Mouse (Mus musculus): ENCODE measurements around the gene N4bp2l1. TPM values are rescaled to one million over a fixed set of nuclear protein-coding genes. Genes with fewer than 3 reads are reported as not detected.
A peak's percentile ranks its signal among the peaks of the same experiment; 100 is the strongest.

The N4bp2l1 gene
- polyA plus RNA-seq, 1 experiment from 2014 or later = 16.7 TPM

DNA sequence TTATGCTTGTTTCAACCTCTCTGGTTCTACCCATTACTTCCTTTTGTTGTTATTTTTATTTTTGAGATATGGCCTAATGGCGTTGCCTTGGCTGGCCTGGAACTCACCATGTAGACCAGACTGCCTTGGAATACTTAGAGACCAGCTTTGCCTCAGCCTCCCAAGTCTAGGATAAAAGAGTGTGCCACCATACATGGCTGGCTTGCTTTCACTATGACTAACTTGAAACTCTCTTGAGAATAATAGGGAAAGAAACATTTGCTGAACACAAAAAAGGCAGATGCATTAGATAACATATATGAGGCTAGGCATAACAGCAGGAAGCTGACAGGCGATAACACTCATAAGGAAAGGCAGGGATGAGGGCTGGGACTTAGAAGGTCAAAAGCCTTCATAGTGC, 17.1 kb upstream of the N4bp2l1 start:
- no peak overlapping the region for H3K9ac ChIP-seq
- 94% methylated on average over 2 of the region's 2 CpGs for WGBS
- H3K27me3 ChIP-seq (replicated peaks) = no peaks in the 10 kb centered on the region
- no peak for ATAC-seq (replicated peaks)
- H3K4me1 ChIP-seq = no peaks in the 10 kb centered on the region
- H3K4me3 ChIP-seq = no peak overlapping the region
- no peak overlapping the region for H3K27ac ChIP-seq
- no peaks in the 10 kb centered on the region for H3K36me3 ChIP-seq (replicated peaks)
- no peak overlapping the region for H3K4me2 ChIP-seq
- H3K9me3 ChIP-seq = no peaks in the 10 kb centered on the region

DNA sequence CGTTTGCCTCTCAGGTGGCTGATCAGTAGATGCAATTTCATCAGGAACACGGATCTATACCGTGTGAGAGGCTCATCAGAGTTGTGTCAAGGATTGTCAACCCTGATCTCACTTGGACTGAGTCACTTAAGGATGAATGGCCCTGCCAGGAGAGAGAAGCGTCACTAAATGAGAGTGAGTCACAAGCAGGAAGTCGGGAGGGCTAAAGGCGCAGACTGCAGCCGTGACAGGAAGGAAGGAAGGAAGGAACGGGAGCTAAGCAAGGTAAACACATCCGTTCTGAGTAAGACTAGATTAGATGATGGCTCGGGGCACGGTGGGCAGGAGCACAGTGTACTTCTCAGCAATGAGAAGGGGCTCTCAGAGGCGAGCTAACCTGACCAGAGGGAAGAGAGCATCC, 14.7 kb upstream of the N4bp2l1 start:
- Histone ChIP-seq H3K27ac (no peak overlapping the region), H3K4me3 (no peak overlapping the region), H3K36me3 (replicated peaks) (peaks cover 4% of the 10 kb centered on the region; the same call in 1 of the 2 replicates), H3K4me1 (no peaks in the 10 kb centered on the region), H3K9me3 (no peaks in the 10 kb centered on the region), H3K9ac (no peak overlapping the region), H3K4me2 (no peak overlapping the region), H3K27me3 (replicated peaks) (no peaks in the 10 kb centered on the region)
- ATAC-seq (replicated peaks) = no peak
- WGBS = 84% methylated on average over 12 of the region's 12 CpGs

DNA sequence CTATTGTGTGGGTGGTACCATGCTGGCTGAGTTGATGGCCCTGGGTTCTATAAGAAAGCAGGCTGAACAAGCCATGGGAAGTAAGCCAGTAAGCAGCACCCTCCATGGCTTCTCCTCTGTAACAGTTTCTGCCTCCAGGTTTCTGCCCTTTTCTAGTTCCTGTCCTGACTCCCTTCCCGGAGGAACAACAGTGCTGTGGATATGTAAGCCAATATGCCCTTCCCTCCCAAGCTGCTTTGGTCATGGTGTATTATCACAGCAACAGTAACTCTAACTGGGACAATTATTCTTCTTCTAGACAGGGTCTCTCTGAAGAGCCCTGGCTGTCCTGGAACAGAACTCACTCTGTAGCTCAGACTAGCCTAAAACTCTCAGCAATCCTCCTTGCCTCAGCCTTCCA, 14.1 kb upstream of the N4bp2l1 start:
- Histone ChIP-seq H3K9ac (no peak overlapping the region), H3K36me3 (replicated peaks) (peaks cover 10% of the 10 kb centered on the region; the same call in 1 of the 2 replicates), H3K9me3 (no peaks in the 10 kb centered on the region), H3K27ac (no peak overlapping the region), H3K27me3 (replicated peaks) (no peaks in the 10 kb centered on the region), H3K4me2 (no peak overlapping the region), H3K4me1 (no peaks in the 10 kb centered on the region), H3K4me3 (no peak overlapping the region)
- no peak for ATAC-seq (replicated peaks)
- WGBS = 80% methylated on average over 1 of the region's 1 CpGs

DNA sequence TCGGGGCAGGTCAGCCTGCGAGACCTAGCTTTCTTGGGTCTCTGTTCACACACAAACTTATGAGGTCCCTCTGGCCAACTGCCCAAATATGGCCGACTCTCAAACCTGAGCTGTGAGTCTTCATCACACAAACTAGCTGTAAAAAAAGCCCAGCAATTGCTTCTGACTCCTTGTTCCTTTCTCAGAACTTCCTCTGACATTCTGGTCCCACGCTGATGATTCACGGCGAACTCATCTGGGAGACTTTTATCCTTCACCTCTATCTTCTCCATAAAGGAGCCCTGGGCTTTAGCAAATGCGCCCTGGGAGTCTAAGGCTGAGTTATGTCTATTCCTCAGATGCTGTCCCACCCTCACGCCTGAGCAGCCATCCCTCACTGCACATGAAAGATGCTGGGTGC, 10.6 kb upstream of the N4bp2l1 start:
- H3K4me1 ChIP-seq = no peaks in the 10 kb centered on the region
- H3K36me3 ChIP-seq (replicated peaks) = peaks cover 12% of the 10 kb centered on the region; the same call in 1 of the 2 replicates
- no peak overlapping the region for H3K4me3 ChIP-seq
- H3K9me3 ChIP-seq = no peaks in the 10 kb centered on the region
- H3K9ac ChIP-seq = no peak overlapping the region
- WGBS = 94% methylated on average over 8 of the region's 8 CpGs
- H3K4me2 ChIP-seq = no peak overlapping the region
- no peaks in the 10 kb centered on the region for H3K27me3 ChIP-seq (replicated peaks)
- H3K27ac ChIP-seq = no peak overlapping the region
- no peak for ATAC-seq (replicated peaks)

DNA sequence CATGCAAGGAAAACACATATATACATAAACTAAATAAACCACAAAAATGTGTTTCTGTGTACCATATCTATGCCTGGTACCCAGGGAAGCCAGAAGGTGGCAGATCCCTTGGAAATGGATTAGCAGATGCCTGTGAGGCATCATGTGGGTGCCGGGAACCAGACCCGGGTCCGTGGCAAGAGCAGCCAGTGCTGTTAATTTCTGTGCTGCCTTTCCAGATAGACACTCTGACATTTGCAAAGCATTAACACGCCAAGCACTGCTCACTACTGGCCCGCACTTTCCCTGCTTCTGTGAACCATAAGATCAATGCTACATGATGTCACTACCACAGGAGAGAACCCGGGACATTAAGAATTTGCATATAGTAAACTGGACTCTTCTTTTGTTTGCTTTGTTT, 9.1 kb upstream of the N4bp2l1 start:
- 97% methylated on average over 6 of the region's 6 CpGs for WGBS
- no peak overlapping the region for H3K4me3 ChIP-seq

DNA sequence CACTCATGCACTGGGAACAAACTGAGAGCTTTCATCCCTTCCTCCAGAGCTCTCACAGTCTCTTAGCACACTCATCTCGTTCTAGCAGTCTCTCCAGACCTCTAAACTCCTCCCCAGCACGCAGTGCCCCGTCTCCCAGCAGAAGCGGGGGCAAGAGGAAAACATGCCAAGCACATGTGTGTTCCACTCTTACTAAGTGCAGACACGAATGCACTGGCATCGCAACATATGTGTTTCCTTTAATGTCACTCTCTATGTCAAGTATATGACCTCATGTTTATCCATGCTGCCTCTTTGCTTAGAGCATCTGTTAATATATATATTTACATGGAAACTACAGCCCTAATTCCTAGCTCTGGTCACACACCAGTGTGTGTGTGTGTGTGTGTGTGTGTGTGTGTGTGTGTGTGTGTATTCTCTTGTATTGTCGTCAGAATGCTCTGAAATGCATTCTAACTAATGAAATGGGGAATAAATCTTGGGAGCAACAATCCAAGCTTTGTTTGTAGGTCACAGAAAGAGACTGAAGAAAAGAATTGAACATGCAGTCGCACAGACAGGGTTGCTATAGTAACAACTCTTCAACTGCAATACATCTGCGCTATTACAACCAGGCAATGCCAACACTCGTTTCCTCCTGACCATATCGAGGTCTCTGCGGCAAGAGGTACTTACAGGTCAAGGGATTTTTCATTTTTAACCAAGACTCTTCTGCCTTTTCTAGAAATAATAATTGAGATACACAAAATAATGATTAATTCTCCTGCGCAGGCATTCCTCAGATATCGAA, 4.6 kb upstream of the N4bp2l1 start:
- no peak overlapping the region for H3K4me3 ChIP-seq
- H3K27ac ChIP-seq = peak overlapping the region; percentile 40
- no peaks in the 10 kb centered on the region for H3K27me3 ChIP-seq (replicated peaks)
- 59% methylated on average over 14 of the region's 14 CpGs for WGBS
- H3K4me2 ChIP-seq = no peak overlapping the region
- peaks cover 10% of the 10 kb centered on the region; the same call in 1 of the 2 replicates for H3K4me1 ChIP-seq
- ATAC-seq (replicated peaks) = peak; percentile 81
- no peaks in the 10 kb centered on the region for H3K9me3 ChIP-seq
- H3K9ac ChIP-seq = no peak overlapping the region
- 0 out of 2 replicates have a peak, but pooled peaks cover 7% of the 10 kb centered on the region for H3K36me3 ChIP-seq (replicated peaks)

More for the DNA sequence above, 9.1 kb upstream of the N4bp2l1 start:
- no peak for ATAC-seq (replicated peaks)
- Histone ChIP-seq H3K27me3 (replicated peaks) (no peaks in the 10 kb centered on the region), H3K27ac (no peak overlapping the region), H3K9me3 (no peaks in the 10 kb centered on the region), H3K4me2 (no peak overlapping the region), H3K4me1 (peaks cover 5% of the 10 kb centered on the region; the same call in 1 of the 2 replicates), H3K36me3 (replicated peaks) (peaks cover 12% of the 10 kb centered on the region; the same call in 1 of the 2 replicates), H3K9ac (no peak overlapping the region)

DNA sequence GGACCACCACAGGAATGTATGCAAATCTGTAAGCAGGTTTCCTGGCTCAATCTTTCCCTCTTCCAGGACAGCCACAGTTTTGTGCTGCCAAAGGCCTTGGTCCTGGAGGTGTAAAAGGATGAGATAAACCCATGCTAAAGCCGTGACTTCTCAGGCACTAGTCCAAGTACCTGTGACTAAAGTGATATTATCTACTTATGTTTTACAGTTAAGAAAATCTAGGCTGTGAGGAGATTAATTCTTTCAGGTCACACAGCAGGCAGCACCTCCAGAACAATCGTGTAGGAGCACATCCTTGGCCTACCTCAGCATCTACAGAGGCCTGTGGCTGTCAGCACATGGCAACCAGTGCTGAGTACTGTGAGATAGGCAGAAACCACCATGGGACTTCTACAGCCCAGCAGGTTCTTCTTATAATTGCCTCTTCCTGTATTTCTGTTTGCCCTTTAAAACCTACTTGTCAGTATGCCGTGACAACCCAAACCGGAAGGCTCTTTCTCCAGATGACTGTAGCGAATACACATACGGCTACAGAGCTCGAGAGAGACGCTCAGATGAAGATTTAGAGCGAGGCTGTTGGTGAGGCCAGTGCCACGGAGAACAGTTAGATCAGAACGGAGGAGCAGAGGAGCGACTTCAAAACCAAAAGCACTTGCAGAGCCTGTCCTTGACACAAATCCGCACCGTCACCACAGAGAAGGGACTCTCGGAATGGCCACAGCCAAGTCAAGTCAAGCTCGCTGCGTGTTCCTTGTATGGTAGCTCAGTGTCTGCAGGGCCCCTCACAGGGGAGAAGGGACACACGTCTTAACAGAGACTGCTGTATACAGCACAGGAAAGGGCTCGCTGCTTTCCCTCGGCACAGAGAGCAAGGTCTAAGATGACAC, 3.8 kb upstream of the N4bp2l1 start:
- Histone ChIP-seq H3K27ac (peak overlapping the region; percentile 40), H3K27me3 (replicated peaks) (0 out of 2 replicates have a peak, but pooled peaks cover 4% of the 10 kb centered on the region), H3K36me3 (replicated peaks) (no peaks in the 10 kb centered on the region), H3K4me3 (no peak overlapping the region), H3K4me1 (peaks cover 10% of the 10 kb centered on the region; the same call in 1 of the 2 replicates), H3K9me3 (no peaks in the 10 kb centered on the region), H3K9ac (no peak overlapping the region), H3K4me2 (no peak overlapping the region)
- peak; percentile 40 for ATAC-seq (replicated peaks)
- 73% methylated on average over 20 of the region's 20 CpGs for WGBS

DNA sequence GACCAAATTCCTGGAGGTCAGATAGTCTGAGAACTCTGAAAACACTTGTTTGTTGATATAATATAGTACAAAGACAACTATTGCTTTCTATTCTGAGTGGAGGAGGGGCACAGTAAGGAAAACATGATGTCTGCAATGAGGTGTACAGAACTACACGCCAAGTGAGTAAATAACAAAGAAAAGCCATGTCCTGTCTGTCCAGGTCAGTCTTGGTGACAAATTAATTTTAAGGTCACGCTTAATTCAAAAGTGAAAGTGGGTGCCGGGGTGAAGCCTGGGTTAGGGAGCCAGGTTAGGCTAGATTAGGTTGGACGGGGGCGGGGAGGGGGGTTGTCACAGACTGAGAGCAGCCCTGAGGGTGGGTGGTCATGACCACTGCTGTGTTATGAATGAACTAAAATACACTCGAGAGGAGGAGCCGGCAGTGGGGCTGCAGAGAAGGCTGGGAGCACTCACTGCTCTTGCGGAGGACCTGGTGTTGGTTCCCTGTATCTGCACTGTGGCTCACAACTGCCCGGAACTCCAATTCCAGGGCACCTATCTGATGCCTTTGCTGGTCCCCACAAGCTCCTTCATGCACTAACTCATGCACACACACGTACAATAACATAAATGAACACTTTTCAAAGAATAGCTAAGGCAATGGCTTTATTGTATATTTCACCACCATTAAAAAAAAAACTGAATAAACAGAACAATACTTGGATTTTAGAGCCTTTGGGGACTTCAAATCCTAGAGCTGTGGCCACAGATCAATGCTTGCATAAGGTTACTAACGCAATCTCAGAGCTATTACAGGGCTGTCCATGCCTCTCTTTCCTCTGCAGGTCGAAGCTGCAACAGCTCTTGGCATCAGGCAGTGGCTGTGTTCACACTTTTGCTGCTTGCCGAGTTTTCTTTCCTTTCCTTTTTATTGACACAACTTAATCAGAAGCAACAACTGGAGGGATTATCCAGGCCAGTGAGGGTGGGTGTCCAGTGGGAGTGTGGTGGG, 2.6 kb upstream of the N4bp2l1 start:
- ATAC-seq (replicated peaks) = no peak
- Histone ChIP-seq H3K4me1 (peaks cover 15% of the 10 kb centered on the region), H3K9ac (no peak overlapping the region), H3K4me3 (no peak overlapping the region), H3K4me2 (no peak overlapping the region), H3K27me3 (replicated peaks) (peaks cover 4% of the 10 kb centered on the region; the same call in 1 of the 2 replicates), H3K27ac (0 out of 2 replicates have a peak overlapping the region, but pooled peaks have one; percentile 40), H3K36me3 (replicated peaks) (no peaks in the 10 kb centered on the region), H3K9me3 (no peaks in the 10 kb centered on the region)
- 66% methylated on average over 13 of the region's 13 CpGs for WGBS

DNA sequence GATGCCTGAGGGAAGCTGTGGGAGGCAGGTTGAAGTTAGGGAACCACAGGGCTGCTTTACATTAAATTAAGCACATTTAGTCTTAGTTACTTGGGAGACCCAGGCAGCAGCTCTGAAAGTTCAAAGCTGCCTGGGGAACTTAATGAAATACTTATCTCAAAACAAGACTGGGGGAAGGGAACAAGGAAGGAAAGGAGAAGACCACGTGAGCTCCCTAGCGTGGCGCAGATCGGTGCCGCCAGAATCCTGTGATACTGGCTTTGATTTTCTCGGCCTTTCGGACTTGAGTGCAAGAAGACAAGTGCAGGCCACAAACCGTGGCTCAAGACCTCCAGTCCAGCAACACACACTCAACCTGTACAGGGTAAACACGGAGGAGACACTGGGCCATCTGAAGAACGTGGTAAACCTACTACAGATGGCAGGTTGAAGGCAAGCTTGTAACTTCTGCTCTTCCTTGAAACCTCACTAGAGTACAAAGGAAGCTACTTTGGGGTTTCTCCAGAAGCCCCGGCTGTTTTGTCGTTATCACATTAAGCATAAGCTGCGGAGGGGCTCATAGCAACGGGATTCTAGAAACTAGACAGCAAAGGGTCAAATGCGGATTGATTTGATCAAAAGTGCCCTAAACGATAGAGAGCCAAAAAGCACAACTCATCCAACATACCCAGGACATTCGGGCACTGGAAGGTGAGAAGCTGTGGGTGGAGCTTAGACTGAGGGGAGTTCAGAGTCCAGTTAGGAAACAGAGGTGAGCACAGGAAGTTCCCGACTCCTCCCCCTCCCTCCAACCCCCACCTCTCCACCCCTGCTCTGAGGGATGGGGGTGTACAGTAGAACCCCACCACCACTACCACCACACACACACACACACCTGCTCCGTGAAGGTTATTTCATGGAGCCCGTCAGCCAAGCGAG, 1.5 kb upstream of the N4bp2l1 start:
- Histone ChIP-seq H3K9me3 (no peaks in the 10 kb centered on the region), H3K4me3 (no peak overlapping the region), H3K27ac (no peak overlapping the region), H3K4me1 (peaks cover 17% of the 10 kb centered on the region), H3K9ac (no peak overlapping the region), H3K36me3 (replicated peaks) (no peaks in the 10 kb centered on the region), H3K4me2 (no peak overlapping the region), H3K27me3 (replicated peaks) (peaks cover 4% of the 10 kb centered on the region; the same call in 1 of the 2 replicates)
- ATAC-seq (replicated peaks) = no peak
- 73% methylated on average over 21 of the region's 21 CpGs for WGBS

DNA sequence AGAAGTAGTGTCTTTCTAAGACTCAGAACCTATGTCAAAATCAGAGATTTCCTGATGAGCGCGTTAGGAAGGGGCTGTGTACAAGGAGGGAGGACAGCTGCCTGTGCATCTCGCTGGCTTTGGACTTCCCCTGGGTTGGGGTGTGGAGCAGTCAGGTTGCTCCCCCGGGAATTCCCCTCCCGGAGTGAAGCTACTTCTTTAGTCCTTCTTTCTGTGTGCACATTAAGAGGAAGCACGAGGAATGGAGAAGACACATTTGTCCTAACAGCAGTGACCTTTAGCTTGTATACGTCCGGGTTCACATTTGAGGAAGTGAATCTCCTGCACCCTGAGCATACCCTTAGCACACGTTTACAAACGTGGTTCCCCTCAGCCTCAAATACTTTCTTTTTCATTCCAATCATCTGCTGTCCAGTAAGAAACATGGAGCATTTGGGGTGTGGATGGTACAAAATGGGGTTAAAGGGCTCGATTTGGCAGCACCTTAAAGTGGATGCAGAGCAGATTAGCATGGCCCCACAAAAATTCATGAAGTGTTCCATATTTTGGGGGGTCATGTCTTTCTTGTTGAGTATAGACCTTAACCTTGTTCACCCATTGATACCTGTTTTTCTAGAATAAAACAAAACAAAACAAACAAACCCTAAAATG, 1.5 kb downstream of the N4bp2l1 start:
- ATAC-seq (replicated peaks) = no peak
- Histone ChIP-seq H3K4me1 (peaks cover 18% of the 10 kb centered on the region), H3K4me2 (no peak overlapping the region), H3K9ac (no peak overlapping the region), H3K36me3 (replicated peaks) (no peaks in the 10 kb centered on the region), H3K4me3 (no peak overlapping the region), H3K27me3 (replicated peaks) (peaks cover 4% of the 10 kb centered on the region; the same call in 1 of the 2 replicates), H3K9me3 (no peaks in the 10 kb centered on the region), H3K27ac (no peak overlapping the region)
- 55% methylated on average over 11 of the region's 11 CpGs for WGBS

Measured in midbrain, embryonic 15.5 days (tissue).